Mouse (Mus musculus) common myeloid progenitor, adult 5-6 weeks (primary cell): ENCODE measurements around the gene Clic4. TPM values are rescaled to one million over a fixed set of nuclear protein-coding genes. Genes with fewer than 3 reads are reported as not detected.
"Not testable (repeated sequence)": the region's sequence is repeated elsewhere in the genome, so short reads cannot be mapped to it uniquely, and the experiment has no call there.

Experiments
- ATAC-seq: replicated peaks from 2 replicates; pipeline ENCODE4 v1.8.0; 2016; ENCODE audit warnings: low read depth, mild to moderate bottlenecking, moderate TSS enrichment, inconsistent platforms; ENCODE audit not compliant: poor library complexity, severe bottlenecking
- total RNA-seq: library from RNA; stranded (forward); fragments of 200-1000, 187-1606 nt; gene quantifications from 2 replicates; pipeline ENCODE4 v1.2.3, GENCODE M21; 2017

Gene Clic4
- total RNA-seq, 1 experiment from 2014 or later, result 79.0 TPM

DNA sequence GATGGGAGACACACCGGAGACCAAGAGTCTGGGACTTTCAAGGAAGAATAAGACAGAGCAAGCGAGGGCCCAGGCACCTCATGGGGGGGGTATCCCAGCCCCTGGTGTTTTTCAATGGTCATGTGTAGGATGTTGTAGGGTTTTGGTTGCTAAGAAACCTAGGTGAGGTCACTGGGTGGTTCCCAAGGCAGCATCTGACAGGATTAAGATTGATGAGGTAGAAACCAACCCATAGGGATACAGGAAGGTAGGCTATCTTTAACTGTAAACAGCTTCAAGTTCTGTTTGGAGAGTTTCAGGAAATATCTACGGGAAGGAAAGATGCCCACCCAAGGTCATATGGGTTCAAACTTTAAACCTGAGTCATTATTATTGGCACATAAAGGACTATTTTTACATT lies 21.2 kb upstream of the Clic4 start:
- no peak for ATAC-seq

DNA sequence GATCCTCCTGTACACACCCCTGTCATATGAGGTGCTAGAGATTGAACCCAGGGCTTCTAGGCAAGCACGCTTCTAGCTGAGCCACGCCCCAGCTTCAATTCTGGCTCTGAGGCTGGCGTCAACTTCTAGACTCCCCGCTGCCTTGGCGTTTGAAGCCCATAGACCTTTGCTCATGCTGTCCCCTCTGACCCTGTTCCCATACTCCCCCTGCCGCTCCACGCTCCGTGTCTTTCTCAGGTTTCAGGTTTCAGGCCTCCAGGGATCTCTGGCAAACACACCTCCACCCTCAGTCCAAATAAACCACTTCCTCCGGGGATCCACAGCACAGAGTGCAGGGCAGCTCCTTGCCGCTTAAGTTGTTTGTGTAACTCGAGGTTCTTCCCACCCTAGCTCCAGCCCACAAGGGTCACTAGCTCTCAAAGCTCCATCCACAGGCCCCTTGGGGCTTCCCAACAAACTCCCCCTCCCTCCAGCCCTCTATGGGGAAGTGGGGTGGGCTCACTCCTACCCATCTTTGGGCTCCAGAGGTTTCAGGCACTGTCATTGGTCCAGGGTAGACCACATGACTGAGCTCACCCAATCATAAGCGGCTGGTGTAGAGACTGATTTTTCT lies 20.0 kb upstream of the Clic4 start:
- ATAC-seq, result peak; percentile 62

DNA sequence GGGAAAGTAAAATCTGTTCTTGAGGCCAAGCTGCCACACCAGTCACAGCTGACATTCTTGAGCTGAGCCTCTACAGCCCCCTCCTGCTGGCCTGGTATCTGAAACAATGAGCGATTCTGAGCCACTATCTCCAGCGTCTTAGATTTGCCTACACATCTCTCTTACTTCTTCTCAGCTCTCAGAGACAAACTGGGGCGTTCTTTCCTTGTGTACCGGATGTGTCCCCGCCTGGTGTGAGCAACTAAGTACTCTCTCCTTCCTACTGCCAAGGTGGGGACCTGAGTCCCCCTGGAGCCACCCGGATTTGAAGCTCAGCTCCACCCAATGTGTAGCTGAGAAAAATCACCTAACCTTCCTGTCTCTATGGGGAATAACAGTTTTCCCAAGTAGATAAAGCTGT lies 19.2 kb upstream of the Clic4 start:
- ATAC-seq, result no peak

DNA sequence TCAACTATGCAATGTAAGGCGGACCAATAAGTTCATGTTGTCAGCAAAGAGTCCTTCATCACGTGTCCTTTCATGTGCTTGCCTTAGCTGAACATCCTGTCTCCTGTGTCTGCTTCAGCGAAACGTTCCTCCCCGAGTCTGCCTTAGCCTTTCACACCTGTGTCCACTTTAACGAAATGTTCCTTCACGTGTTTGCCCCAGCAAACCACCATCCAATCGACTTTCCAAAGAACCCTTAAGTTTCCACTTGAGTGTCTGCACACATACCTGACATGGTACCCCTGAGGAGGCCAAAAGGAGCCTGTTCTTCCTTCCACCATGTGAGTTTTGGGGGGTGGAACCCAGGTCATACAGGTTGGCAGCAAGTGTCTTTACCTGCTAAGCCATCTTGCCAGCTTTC lies 18.6 kb upstream of the Clic4 start:
- ATAC-seq, result no peak

DNA sequence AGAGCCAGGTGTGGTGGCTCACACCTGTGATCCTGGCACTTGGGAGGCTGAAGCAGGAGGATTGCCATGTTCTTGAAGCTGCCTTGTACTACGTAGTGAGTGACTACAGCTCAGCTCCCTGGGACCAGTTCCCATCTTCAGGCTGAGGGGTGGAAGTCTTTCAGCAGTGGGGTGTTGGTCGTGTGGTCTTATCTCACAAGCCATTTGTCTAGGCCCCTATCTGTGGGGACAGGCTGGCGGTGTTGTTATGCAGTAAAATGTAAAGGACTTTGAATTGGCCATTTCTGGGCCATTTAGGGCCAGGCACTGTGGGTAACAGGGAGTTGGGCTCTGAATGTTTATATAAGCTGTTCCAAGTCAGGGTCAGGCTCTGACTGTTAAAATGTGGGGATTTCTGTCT lies 15.4 kb upstream of the Clic4 start:
- ATAC-seq, result peak; percentile 78

DNA sequence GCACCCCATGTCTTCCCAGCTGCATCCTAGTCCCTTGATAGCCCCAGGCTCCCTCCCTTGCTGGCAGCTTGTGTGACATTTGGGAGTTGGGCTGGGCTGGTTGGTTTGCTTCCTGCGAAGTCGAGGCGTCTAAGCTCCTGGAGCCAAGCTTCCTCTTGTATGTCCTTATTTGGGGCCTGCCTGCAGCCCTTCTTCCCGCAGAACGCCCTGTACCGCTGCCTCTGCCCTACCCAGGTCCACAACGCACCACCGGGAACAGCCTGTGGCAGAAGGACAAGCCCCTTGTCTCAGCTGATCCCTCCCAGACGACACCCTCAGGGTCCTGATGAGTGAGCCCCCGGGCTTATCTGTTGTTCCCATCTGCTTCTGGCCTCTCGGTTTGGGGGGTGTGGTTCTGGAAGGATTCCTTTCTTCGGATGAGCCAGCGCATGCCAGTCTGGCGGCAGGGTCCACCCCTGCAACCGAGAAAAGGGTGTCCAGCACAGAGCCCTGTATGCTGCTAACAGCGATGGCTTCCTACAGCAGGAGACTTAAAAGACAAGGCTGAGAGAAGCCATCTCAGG lies 14.3 kb upstream of the Clic4 start:
- peak; percentile 57 for ATAC-seq

DNA sequence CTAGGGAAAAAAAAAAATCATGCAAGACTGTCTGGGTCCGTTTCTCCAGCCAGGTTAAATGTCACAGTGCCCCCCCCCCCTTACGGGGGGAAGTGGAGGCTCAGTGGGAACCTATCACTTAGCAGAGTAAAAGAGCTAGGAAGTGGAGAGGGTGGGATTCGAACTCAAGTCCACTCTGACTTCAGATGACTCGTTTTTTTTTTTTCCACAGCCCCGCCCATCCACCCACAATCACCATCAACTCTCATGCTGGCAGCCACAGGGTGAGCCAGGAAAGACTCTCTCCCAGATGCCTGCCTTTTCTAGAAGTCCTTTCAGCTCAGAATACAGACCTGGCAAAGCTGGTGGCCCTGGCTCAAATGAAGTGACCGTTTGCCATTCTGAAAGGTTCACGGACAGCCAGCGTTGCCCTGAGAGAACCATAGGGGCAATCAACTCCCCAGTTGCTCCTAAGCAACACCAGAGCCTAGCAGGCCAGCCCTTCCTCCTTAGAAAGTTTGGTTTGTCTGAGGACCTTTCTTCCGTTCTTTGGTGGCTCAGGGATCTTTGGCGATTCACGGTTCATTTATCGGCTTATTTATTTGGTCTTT lies 13.5 kb upstream of the Clic4 start:
- no peak for ATAC-seq

DNA sequence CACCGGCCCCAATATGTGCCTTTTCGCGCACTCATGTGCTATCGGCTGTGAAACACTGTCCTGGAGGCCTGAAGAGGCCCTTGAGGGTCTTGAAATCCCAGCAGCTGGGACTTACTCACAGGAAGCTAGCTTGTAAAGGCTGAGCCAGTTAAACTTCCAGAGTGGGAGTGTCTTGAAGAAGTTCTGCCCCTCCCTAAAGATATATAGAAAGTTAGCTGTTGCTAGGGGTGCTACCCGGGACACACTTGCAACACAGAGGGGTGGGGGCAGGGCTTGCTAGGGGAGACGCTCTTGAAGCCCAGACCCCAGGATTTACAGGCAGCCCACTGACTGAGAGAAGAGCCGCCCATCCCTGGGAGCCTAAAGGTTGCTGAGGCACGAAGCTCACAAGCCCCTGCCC lies 12.8 kb upstream of the Clic4 start:
- ATAC-seq, result no peak

DNA sequence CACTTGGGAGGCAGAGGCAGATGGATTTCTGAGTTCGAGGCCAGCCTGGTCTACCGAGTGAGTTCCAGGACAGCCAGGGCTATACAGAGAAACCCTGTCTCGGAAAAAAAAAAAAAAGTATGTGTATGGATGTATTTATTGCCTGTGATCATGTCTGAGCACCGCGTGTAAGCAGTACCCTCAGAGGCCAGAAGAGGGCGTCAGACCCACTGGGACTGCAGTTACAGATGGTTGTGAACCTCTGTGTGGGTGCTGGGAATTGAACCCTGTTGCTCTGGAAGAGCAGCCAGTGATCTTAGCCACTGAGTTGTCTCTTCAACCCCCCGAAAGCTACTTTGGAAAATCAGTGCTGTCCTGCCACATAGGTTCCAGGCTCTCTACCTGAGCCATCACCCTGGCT lies 11.3 kb upstream of the Clic4 start:
- ATAC-seq, result no peak

DNA sequence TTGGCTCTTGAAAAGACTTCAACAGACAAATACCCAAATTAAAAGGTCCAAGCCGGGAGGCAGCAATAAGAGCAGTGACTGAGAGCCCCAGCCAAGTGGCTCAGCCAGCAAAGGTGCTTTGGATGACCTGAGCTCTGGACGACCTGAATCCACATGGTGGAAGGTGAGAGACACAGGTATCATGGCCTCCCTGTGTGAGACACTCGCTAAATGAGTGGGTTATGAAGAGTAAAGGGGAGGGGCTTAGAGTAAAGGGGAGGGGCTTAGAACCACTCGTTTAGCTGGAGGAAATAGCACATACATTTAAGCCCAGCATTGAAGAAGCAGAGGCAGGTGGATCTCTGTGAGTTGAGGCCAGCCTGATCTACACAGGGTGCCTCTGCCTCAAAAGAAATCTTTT lies 10.8 kb upstream of the Clic4 start:
- ATAC-seq, result no peak

DNA sequence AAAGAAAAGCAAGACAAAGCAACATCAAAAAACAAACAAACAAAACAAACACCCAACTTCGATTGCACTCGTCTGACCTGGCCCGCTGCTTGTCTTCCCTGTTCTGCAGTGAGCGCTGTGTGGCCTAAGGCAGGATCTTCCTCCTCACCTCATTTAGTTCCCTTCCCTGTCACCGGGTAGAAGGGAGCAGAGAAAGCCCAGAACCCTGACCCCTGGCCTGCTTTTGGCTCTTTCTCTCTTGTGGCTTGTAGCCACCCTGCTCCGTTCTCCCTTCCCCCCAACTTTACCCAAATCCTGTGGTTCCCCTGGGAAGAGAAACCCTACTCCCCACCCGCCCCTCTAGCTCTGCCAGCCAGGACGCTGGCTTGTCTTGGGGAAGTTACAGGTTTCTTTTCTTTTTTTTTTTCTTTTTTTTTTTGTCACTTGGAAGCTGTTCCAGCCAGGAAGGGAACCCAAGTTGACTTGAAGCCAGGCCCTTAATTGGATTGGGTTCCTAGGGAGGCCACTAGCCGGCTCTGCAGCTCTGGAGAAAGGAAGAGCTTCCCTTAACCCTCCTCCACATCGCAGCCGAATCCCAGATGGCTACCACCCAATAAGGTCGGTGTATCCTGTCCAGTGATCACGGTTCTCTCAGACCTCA lies 10.2 kb upstream of the Clic4 start:
- no peak for ATAC-seq

DNA sequence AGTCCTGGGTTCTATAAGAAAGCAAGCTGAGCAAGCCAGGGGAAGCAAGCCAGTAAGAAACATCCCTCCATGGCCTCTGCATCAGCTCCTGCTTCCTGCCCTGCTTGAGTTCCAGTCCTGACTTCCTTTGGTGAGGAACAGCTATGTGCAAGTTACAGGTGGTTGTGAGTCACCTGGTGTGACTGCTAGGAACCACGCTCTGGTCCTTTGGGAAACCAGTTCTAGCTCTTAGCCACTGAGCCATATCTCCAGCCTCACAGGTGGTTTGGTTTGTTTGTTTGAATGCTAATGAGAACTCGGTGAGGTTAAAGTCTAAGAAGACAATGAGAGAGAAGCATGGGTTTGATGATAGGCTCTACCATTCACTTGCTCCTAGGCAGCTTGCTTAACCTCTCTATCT lies 7.4 kb upstream of the Clic4 start:
- not testable (repeated sequence) for ATAC-seq

DNA sequence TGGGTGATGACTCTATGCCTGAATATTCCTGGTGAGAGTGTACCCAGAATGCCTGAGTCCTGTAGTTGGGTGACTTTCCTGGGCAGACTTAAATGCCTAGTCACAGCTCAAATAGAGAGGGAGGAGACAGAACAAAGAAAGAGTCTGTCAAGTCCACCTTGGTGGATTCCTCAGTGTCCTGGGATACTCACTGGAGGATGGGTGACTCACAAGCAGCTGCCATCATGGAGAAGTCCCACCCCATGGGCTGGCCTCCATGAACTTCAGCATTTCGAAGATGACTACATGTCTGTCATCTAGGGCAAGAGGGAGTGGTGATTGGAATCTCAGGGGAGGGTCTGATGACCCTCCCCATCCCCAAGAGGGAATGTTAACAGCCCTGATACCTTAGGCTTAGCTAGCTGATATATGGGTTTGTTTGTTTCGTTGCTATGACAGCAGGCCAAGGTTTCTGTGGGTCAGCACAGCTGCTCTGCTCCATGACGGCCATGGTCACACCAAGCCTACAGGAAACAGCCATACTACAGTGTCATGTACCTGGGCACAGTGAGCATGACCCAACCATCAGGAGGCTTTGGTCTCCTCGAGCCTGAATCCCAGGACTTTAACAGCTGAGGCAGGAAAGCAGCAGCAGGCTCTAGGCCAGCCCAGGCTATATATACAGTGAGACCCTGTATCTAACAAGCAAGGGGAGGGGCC lies 4.2 kb upstream of the Clic4 start:
- no peak for ATAC-seq

DNA sequence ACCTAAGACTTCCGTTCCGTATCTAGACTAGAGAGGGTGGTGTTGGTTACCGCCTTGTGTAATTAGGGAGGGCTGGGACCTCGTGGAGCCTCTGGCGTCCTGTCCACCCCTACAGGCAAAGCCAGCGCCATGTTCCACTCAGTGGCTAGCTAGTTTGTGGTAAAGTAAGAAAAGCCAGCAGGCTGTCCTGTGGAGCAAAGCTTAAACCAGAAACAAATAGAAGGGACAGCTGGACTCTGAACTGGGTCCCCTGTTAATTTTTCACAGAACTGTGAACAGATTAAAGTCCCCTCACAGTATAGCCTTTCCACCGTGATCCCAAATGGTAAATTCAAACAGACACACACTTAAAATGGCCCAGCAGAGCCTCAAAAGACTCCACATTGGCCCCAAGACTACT lies 2.1 kb upstream of the Clic4 start:
- no peak for ATAC-seq

DNA sequence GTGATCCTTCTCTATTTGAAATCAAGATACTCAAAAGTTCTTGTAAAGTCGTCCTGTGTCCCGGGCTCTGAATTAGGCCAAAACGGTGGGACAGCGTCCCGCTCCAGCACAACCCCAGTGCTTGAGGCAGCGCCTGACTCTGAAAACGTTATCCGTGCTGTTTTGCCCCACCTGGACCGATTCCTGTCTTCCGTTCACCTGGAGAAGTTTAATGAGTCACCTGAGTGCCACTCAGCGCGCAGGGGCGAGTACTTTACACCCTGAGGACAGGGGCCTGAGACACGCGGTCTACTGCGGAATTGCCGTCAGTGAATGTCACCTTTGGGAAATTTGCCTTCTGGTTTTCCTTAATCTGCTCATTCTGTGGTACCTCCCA lies 681 bp upstream of the Clic4 start:
- ATAC-seq, result no peak

DNA sequence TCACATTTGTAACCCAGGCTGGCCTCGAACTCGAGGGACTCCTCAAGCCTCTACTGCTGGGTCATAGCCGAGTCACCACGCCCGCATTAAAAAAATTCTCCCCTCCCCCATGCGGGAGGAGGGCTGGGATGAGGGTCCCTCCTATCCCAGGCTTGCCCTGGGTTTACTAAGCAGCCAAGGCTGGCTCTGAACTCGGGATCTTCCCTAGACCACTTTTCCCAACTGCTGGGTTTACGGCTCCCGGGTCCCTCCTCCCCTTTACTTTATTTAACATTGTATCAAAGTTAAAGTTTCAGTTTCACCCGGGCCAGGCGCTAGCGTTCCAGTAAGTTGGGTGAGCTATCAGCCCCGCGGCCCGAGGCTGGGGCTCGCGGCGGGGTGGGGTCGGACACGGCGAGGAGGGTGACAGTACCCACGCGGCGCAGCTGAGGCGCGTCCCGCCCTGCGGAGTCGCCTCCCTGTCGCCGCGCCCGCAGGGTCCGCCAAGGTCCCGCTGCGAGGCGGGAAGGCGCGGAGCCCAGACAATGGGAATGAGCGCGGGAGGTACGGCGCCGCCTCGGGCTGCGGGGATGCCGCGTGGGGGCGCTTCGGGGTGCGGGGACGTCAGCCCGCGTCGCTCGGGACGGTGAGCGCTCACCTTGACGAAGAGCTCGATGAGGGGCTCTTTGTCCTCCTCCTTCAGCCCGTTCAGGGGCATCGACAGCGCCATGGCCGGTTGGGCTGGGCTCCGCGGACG lies 565 bp downstream of the Clic4 start:
- no peak; the same call in 1 of the 2 replicates for ATAC-seq

DNA sequence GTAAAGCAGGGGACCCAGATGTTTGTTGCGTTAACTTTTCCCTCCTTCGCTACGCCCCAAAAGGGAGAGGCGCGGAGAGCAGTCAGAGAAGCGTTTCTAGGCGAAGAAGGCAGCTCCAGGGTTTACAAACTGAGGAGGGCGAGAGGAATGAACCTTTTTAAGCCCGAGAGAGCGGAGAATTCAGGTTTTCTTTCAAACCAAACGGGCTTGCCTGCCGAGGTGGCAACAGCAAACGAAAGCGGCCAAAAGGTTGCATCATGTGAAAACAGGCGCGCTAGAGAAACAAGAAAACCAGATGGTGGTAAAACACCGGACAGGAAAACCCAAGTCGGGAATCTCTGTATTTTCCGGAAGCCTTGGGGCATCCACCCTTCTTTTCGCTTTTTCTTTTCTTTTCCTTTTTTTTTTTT lies 1.2 kb downstream of the Clic4 start:
- no peak for ATAC-seq

DNA sequence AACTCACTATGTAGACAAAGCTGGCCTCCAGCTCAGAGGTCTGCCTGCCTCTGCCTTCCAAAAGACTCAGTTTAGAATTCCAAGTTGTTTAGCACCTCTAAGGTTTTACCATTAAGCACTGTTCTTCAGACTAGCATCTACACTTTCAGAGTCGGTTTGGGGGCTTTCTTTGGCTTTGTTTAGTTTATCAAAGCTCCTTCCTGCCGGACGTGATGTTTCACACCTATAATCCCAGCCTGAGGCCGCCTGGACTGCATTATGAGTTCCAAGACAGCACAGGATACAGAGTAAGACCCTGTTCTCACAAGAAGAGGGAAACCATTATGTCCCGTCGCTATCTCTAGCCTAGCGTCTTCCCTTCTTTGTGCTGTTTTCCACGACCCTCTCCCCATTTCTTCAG lies 2.1 kb downstream of the Clic4 start:
- no peak for ATAC-seq

DNA sequence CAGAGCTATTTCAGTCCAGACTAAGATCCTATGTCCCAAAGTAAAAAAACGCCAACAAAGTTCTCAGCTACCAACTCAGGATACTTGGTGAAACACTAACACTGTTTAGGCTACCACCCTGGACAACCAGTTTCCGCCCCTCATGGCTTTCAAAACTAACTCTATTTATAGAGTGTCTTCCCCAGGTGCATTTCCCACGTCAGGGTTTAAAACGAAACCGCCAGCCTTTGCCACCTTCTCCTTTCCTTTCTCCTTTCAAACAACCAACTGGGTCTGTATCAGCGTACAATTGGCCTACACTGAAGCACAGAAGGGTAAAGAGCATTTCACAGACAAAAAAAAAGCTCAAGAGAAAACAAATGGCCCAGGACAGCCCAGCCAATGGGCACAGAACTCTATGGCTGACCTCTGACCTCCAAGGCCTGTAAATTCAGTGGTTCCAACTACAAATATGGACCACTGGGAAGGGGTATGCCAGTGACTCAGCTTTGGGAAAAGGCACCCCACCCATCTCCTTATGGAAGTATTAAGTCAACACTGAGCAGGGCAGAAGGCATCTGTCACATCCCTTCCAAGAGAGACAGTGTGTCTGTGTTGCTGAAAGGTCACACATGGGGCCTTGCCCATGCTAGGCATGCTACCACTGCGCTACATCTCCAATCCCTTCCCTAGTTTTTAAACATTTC lies 2.8 kb downstream of the Clic4 start:
- no peak for ATAC-seq

DNA sequence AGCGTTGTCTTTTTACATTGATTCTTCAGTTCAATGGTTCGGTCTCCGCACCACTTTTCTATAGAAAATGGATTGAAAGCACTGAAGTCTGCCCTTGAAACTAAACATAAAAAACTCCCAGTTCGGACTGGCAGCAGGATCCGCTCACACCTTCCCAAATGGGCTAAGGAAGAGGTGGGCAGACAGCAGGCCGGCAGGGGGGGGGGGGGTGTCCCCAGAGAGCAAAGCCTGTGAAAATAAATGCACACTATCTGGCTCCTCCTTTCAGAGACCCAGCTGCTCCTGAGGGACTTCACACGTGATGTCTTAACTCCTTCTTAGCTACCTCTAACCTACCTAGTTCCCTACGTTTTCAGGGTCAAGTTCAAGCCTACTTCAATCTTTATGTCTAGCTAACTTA lies 5.1 kb downstream of the Clic4 start:
- no peak for ATAC-seq
